In genomic region chr7:45128624-45129246, GRCm38 (mm10) we compare ENCODE assay signal across 8 mouse cellular contexts. TPM values are rescaled to one million over a fixed set of nuclear protein-coding genes. Genes with fewer than 3 reads are reported as not detected.
A peak's percentile ranks its signal among the peaks of the same experiment; 100 is the strongest.
DNase-seq lines count a peak whose midpoint lies in the region; ATAC-seq and TF ChIP-seq lines count a peak whose summit lies in the region.

TSS of gene Rpl13a (minus strand) at chr7:45128761.

- peak within 1 kb of the TSS; percentile 99 for H3K9ac ChIP-seq in forebrain, embryonic 12.5 days
- peak within 1 kb of the TSS; percentile 90 for H3K9ac ChIP-seq in heart, postnatal 0 days (replicated peaks; ENCODE audit: low read depth, low read length)
- peak within 1 kb of the TSS; percentile 87 for H3K9ac ChIP-seq in liver, embryonic 16.5 days (ENCODE audit: low read depth, low read length)
- peak within 1 kb of the TSS; percentile 97 for H3K9ac ChIP-seq in neural tube, embryonic 13.5 days

- TF ChIP-seq EP300 in heart, postnatal 0 days (IDR thresholded peaks at IDR 0.05; ENCODE audit: low read depth), result peak; percentile 77; the same call in 1 of the 2 replicates

- peaks cover 29% of the 10 kb centered on the region for H3K36me3 ChIP-seq in E14TG2a.4 (ENCODE audit: insufficient read depth, low read length)
- H3K36me3 ChIP-seq in forebrain, embryonic 12.5 days (replicated peaks), result peaks cover 29% of the 10 kb centered on the region
- H3K36me3 ChIP-seq in heart, postnatal 0 days (replicated peaks; ENCODE audit: control insufficient read depth, insufficient read depth, low read length), result peaks cover 23% of the 10 kb centered on the region
- peaks cover 21% of the 10 kb centered on the region for H3K36me3 ChIP-seq in liver, embryonic 16.5 days (ENCODE audit: control insufficient read depth, insufficient read depth)
- H3K36me3 ChIP-seq in neural tube, embryonic 13.5 days, result peaks cover 28% of the 10 kb centered on the region
- no peaks in the 10 kb centered on the region for H3K36me3 ChIP-seq in testis, adult 2 months (ENCODE audit: control insufficient read depth, insufficient read depth, low read length)

- H3K27me3 ChIP-seq in E14TG2a.4 (ENCODE audit: insufficient read depth, low read length), result no peaks in the 10 kb centered on the region
- H3K27me3 ChIP-seq in forebrain, embryonic 12.5 days, result no peaks in the 10 kb centered on the region; the same call in 1 of the 2 replicates
- no peaks in the 10 kb centered on the region for H3K27me3 ChIP-seq in heart, postnatal 0 days (ENCODE audit: control insufficient read depth, insufficient read depth, low read length)
- no peaks in the 10 kb centered on the region for H3K27me3 ChIP-seq in liver, embryonic 16.5 days (ENCODE audit: control insufficient read depth, insufficient read depth, low read depth, low read length)
- no peaks in the 10 kb centered on the region for H3K27me3 ChIP-seq in neural tube, embryonic 13.5 days
- no peaks in the 10 kb centered on the region for H3K27me3 ChIP-seq in testis, adult 2 months (ENCODE audit: control insufficient read depth, insufficient read depth, low read length)

- peak; percentile 94 for TF ChIP-seq POLR2A in testis, adult 2 months (IDR thresholded peaks at IDR 0.05; ENCODE audit: control insufficient read depth, low read depth, low read length)

- H3K4me1 ChIP-seq in E14TG2a.4 (replicated peaks; ENCODE audit: low read depth, low read length), result peaks cover 41% of the 10 kb centered on the region
- H3K4me1 ChIP-seq in forebrain, embryonic 12.5 days, result peaks cover 39% of the 10 kb centered on the region
- H3K4me1 ChIP-seq in heart, postnatal 0 days (ENCODE audit: control insufficient read depth, insufficient read depth), result peaks cover 23% of the 10 kb centered on the region
- peaks cover 35% of the 10 kb centered on the region for H3K4me1 ChIP-seq in liver, embryonic 16.5 days (ENCODE audit: control insufficient read depth, low read depth, low read length)
- H3K4me1 ChIP-seq in neural tube, embryonic 13.5 days (replicated peaks), result peaks cover 42% of the 10 kb centered on the region
- peaks cover 12% of the 10 kb centered on the region for H3K4me1 ChIP-seq in testis, adult 2 months (ENCODE audit: control insufficient read depth, insufficient read depth, low read length)

- peak; percentile 94 for ATAC-seq in forebrain, embryonic 12.5 days (ENCODE audit: low FRiP score)
- ATAC-seq in heart, postnatal 0 days (ENCODE audit: insufficient read depth, low read depth), result peak; percentile 90
- peak; percentile 82 for ATAC-seq in liver, embryonic 16.5 days (ENCODE audit: low read depth)
- peak; percentile 91 for ATAC-seq in neural tube, embryonic 13.5 days (ENCODE audit: low read depth)

- TF ChIP-seq CTCF in E14TG2a.4 (conservative IDR thresholded peaks at IDR 0.05; ENCODE audit: low read length), result peak; percentile 41
- TF ChIP-seq CTCF in heart, postnatal 0 days (IDR thresholded peaks at IDR 0.05; ENCODE audit: low read depth), result peak; percentile 83
- peak; percentile 66; the same call in 1 of the 2 replicates for TF ChIP-seq CTCF in testis, adult 2 months (IDR thresholded peaks at IDR 0.05; ENCODE audit: control insufficient read depth, insufficient read depth, insufficient replicate concordance, low read depth, low read length)

- peak within 1 kb of the TSS; percentile 87 for H3K4me2 ChIP-seq in forebrain, embryonic 12.5 days
- H3K4me2 ChIP-seq in heart, postnatal 0 days (ENCODE audit: low read depth, low read length), result peak within 1 kb of the TSS; percentile 87
- H3K4me2 ChIP-seq in liver, embryonic 16.5 days (ENCODE audit: low read depth, low read length), result peak within 1 kb of the TSS; percentile 96
- H3K4me2 ChIP-seq in neural tube, embryonic 13.5 days, result peak within 1 kb of the TSS; percentile 90

- DNase-seq in c-Kit-positive CD71-positive TER-119-positive erythroid progenitor cells, embryonic 14.5 days (ENCODE audit: low spot score), result peak; percentile 99
- peak; percentile 98 for DNase-seq in heart, postnatal 0 days (ENCODE audit: low spot score)
- peak; percentile 97 to 99 for DNase-seq in kidney, postnatal 4 days

- WGBS in forebrain, embryonic 12.5 days, result under 1% methylated on average over 48 of the region's 48 CpGs
- under 1% methylated on average over 48 of the region's 48 CpGs for WGBS in heart, postnatal 0 days
- WGBS in liver, embryonic 16.5 days (ENCODE audit: insufficient replicate concordance), result under 1% methylated on average over 48 of the region's 48 CpGs
- under 1% methylated on average over 48 of the region's 48 CpGs for WGBS in neural tube, embryonic 13.5 days

- peak within 1 kb of the TSS; percentile 95 for H3K27ac ChIP-seq in forebrain, embryonic 12.5 days
- H3K27ac ChIP-seq in heart, postnatal 0 days (ENCODE audit: low read depth), result peak within 1 kb of the TSS; percentile 84
- H3K27ac ChIP-seq in liver, embryonic 16.5 days (ENCODE audit: low read length), result peak within 1 kb of the TSS; percentile 90
- peak within 1 kb of the TSS; percentile 96 for H3K27ac ChIP-seq in neural tube, embryonic 13.5 days (replicated peaks)
- peak within 1 kb of the TSS; percentile 96 for H3K27ac ChIP-seq in testis, adult 2 months (ENCODE audit: control insufficient read depth, insufficient read depth, low read depth, low read length)

- H3K9me3 ChIP-seq in E14TG2a.4 (ENCODE audit: low read length), result no peaks in the 10 kb centered on the region
- no peaks in the 10 kb centered on the region for H3K9me3 ChIP-seq in forebrain, embryonic 12.5 days
- H3K9me3 ChIP-seq in heart, postnatal 0 days (replicated peaks; ENCODE audit: control insufficient read depth, low read length), result no peaks in the 10 kb centered on the region
- H3K9me3 ChIP-seq in liver, embryonic 16.5 days (replicated peaks; ENCODE audit: control insufficient read depth, low read length), result no peaks in the 10 kb centered on the region
- H3K9me3 ChIP-seq in neural tube, embryonic 13.5 days, result no peaks in the 10 kb centered on the region

- H3K4me3 ChIP-seq in E14TG2a.4 (replicated peaks; ENCODE audit: low read length), result peak within 1 kb of the TSS; percentile 92
- H3K4me3 ChIP-seq in forebrain, embryonic 12.5 days (replicated peaks), result peak within 1 kb of the TSS; percentile 83
- H3K4me3 ChIP-seq in heart, postnatal 0 days (ENCODE audit: low read depth, low read length), result peak within 1 kb of the TSS; percentile 75
- H3K4me3 ChIP-seq in liver, embryonic 16.5 days (ENCODE audit: low read depth, low read length), result peak within 1 kb of the TSS; percentile 81
- H3K4me3 ChIP-seq in neural tube, embryonic 13.5 days, result peak within 1 kb of the TSS; percentile 69
- H3K4me3 ChIP-seq in testis, adult 2 months (ENCODE audit: control insufficient read depth, low read depth, low read length), result peak within 1 kb of the TSS; percentile 89

RNA-seq across cellular contexts. Expression of gene Rpl13a, which starts in this region (rescaled TPM):
- polyA plus RNA-seq in forebrain, embryonic 12.5 days (2016; fragmentation: Nextera tagmentation; extraction: Ambion mirVana), result 1,106 and 1,135 TPM in 2 replicates
- total RNA-seq in heart, postnatal 0 days (2014; rRNA removed; ENCODE audit: low replicate concordance), result 1,443 and 1,972 TPM in 2 replicates
- polyA plus RNA-seq in heart, postnatal 0 days (2015; fragmentation: Nextera tagmentation; extraction: Ambion mirVana), result 780 and 809 TPM in 2 replicates
- polyA plus RNA-seq in liver, embryonic 16.5 days (2015; fragmentation: Nextera tagmentation; extraction: Ambion mirVana), result 558 and 645 TPM in 2 replicates
- polyA plus RNA-seq in neural tube, embryonic 13.5 days (2015; fragmentation: Nextera tagmentation; extraction: Ambion mirVana), result 746 and 820 TPM in 2 replicates
- 859 and 869 TPM in 2 replicates for polyA plus RNA-seq in testis, adult 2 months (2012; rRNA removed)

Comparison
In these comparisons a context has a peak if more than half of its experiments do, and no peak if none do; other contexts are left out.
1. Peak in every context shown above with its lines: DNase-seq, ATAC-seq, H3K4me3 ChIP-seq and H3K27ac ChIP-seq.